Mouse (Mus musculus): Measurements from ENCODE around the gene Gpat2. TPM values are rescaled to one million over a fixed set of nuclear protein-coding genes. Genes with fewer than 3 reads are reported as not detected.

Gene Gpat2
- total RNA-seq, 2 experiments from 2014 or later: 0.10 TPM; not detected in 1

Other genes with a start within 250 kb of the Gpat2 start
- under 1 TPM; 0.45 to 0.50 TPM for gene 1810024B03Rik, start 216.9 kb upstream of the Gpat2 start, total RNA-seq (2021)
- 10 to 100 TPM; 72.0 to 73.4 TPM for gene Snrnp200, start 216.8 kb upstream of the Gpat2 start, total RNA-seq (2021)
- gene Ciao1, start 177.4 kb upstream of the Gpat2 start, total RNA-seq (2021): 10 to 100 TPM; 48.9 to 49.4 TPM
- 10 to 100 TPM; 35.9 to 36.0 TPM for gene Tmem127, start 177.3 kb upstream of the Gpat2 start, total RNA-seq (2021)
- gene Stard7, start 155.0 kb upstream of the Gpat2 start, total RNA-seq (2021): 100 to 1,000 TPM; 188 to 203 TPM
- gene Dusp2, start 89.0 kb upstream of the Gpat2 start, total RNA-seq (2021): 1 to 10 TPM; 3.3 to 3.7 TPM
- gene Astl, start 86.6 kb upstream of the Gpat2 start, total RNA-seq (2021): not detected
- gene Adra2b, start 62.0 kb upstream of the Gpat2 start, total RNA-seq (2021): under 1 TPM; 0.32 to 0.33 TPM
- gene Fahd2a, start 19.4 kb downstream of the Gpat2 start, total RNA-seq (2021): 10 to 100 TPM; 20.4 to 21.0 TPM
- gene Kcnip3, start 96.9 kb downstream of the Gpat2 start, total RNA-seq (2021): 1 to 10 TPM; 1.3 TPM
- gene Prom2, start 116.3 kb downstream of the Gpat2 start, total RNA-seq (2021): under 1 TPM in 1 of 2 experiments, not detected in 1; 0.07 TPM
- gene Zfp661, start 161.9 kb downstream of the Gpat2 start, total RNA-seq (2021): 1 to 10 TPM; 1.0 to 1.1 TPM
- gene Mrps5, start 162.0 kb downstream of the Gpat2 start, total RNA-seq (2021): 100 to 1,000 TPM; 128 to 134 TPM
- 1 to 10 TPM; 1.2 to 2.7 TPM for gene Mal, start 231.5 kb downstream of the Gpat2 start, total RNA-seq (2021)